Mouse (Mus musculus) liver, embryonic 14.5 days (tissue): ENCODE results near the gene Slc8b1.

Experiments
- CTCF ChIP-seq: IDR thresholded peaks from 2 replicates; pipeline ENCODE4 v1.5.1; 2016; ENCODE audit warnings: antibody characterized with exemption, low read depth, control low read depth
- EP300 ChIP-seq: IDR thresholded peaks from 2 replicates; pipeline ENCODE4 v1.6.1; 2016; ENCODE audit warnings: antibody characterized with exemption, low read depth

DNA sequence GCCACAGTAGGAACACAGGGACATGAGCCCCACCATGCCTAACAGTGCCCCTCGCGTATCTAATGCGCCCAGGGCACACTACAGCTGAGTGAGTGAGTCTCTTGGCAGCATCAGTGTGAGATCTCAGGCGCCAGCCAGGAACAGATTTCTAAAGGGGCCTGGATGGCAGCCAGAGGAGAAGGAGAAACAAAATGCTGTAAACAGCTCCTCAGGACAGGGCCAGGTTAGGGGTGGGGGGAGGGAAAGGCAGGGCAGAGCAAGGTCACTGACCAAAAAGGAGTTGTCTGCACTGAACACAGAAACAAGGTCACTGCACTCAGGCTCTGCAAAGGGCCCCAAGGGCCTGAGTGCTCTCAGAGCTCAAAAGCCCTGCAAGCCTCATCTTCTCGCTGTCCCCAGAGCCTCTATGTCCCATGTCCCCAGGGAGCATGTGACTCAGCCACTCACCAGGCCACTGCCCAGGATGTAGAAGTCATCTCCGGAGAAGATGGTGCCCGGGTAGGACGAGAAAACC lies 20.2 kb upstream of the Slc8b1 start:
- TF ChIP-seq CTCF, result no peak
- TF ChIP-seq EP300, result no peak
